Mouse (Mus musculus) fat pad, adult 2 months (tissue): ENCODE results near the gene Adam34.
"Not testable (repeated sequence)": the region's sequence is repeated elsewhere in the genome, so short reads cannot be mapped to it uniquely, and the experiment has no call there.

Experiments used
- DNase-seq: peaks from one replicate; pipeline ENCODE4 v3.0.0-alpha.2; 2011; ENCODE audit warnings: low read depth, low spot score; ENCODE audit errors: extremely low read depth

Gene Adam34

GRCm38 (mm10) chr8:43709949-43710348 is at the start of gene Adam34:
Adam34 (minus strand) TSS chr8:43710049.
- no peak for DNase-seq

- no peak for DNase-seq
Measured at GRCm38 (mm10) chr8:43627176-43627575, 82.7 kb downstream of the Adam34 start, which contains the start of gene Gm5346. Gm5346 (minus strand) TSS chr8:43627276.

- DNase-seq, result no peak
Measured at GRCm38 (mm10) chr8:43616046-43616445, 93.8 kb downstream of the Adam34 start.

- not testable (repeated sequence) for DNase-seq
Measured at GRCm38 (mm10) chr8:43603657-43604056, 106.2 kb downstream of the Adam34 start.

- DNase-seq, result not testable (repeated sequence)
Measured at GRCm38 (mm10) chr8:43603166-43603565, 106.7 kb downstream of the Adam34 start.
